In the genomic region with DNA sequence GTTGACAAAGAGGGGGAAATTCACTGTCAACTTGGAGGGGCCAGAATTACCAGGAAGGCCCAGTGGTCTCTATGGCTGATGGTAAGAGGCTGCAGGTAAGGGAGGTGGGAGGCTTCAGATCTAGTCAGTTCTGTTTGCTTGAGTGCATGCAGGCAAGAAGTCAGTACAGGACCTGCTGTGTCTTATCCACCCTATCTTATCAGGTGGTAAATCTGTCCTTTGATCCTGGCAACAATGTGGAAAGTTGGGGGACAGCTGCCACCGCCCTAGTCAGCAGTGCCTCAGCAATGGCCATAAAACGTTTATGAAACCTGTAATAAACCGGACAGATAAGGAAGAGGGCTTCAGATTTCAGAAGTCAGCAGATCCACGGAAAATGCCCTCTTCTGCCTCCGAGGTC, we compare ENCODE assay signal across 26 mouse cellular contexts.
DNase-seq lines count a peak whose midpoint lies in the region; ATAC-seq and TF ChIP-seq lines count a peak whose summit lies in the region.
"Had no signal": no experiment of that assay in that cellular context is flagged by ENCODE, and none has a peak within 500 bp of the region (broad histone marks: within the 10 kb centered on the region; RNA-seq: fewer than 3 reads in every experiment).

No protein-coding gene starts in this region.

- no peak overlapping the region for H3K27ac ChIP-seq in midbrain, embryonic 11.5 days (ENCODE audit: low read depth, low read length)
- no peak overlapping the region for H3K27ac ChIP-seq in midbrain, embryonic 14.5 days (replicated peaks; ENCODE audit: low read depth, low read length)
- peak overlapping the region; percentile 6; the same call in 1 of the 2 replicates for H3K27ac ChIP-seq in intestine, embryonic 15.5 days
- H3K27ac ChIP-seq in intestine, postnatal 0 days (ENCODE audit: low read depth, low read length), result peak overlapping the region; percentile 68
- H3K27ac ChIP-seq: embryonic facial prominence, embryonic 12.5 days; embryonic facial prominence, embryonic 15.5 days; forebrain, embryonic 12.5 days; forebrain, embryonic 15.5 days; heart, adult 2 months; heart, embryonic 10.5 days; heart, embryonic 13.5 days; hindbrain, embryonic 14.5 days had no signal

- H3K9ac ChIP-seq in midbrain, embryonic 11.5 days (ENCODE audit: low read length), result no peak overlapping the region
- no peak overlapping the region for H3K9ac ChIP-seq in midbrain, embryonic 14.5 days (replicated peaks; ENCODE audit: low read length)
- no peak overlapping the region for H3K9ac ChIP-seq in intestine, embryonic 15.5 days
- no peak overlapping the region for H3K9ac ChIP-seq in intestine, postnatal 0 days (ENCODE audit: low read depth, low read length)
- H3K9ac ChIP-seq: embryonic facial prominence, embryonic 12.5 days; embryonic facial prominence, embryonic 15.5 days; forebrain, embryonic 12.5 days; forebrain, embryonic 15.5 days; heart, embryonic 13.5 days; hindbrain, embryonic 14.5 days had no signal

- no peak for ATAC-seq in midbrain, embryonic 11.5 days (ENCODE audit: low FRiP score)
- no peak for ATAC-seq in midbrain, embryonic 14.5 days (ENCODE audit: low FRiP score, low TSS enrichment)
- ATAC-seq in intestine, embryonic 15.5 days, result peak; percentile 64
- peak; percentile 31 for ATAC-seq in intestine, postnatal 0 days
- ATAC-seq: CD4-positive, CD25-positive, alpha-beta regulatory T cell, adult 4 months; forebrain, embryonic 15.5 days had no signal

- no peak overlapping the region for H3K4me2 ChIP-seq in midbrain, embryonic 11.5 days
- no peak overlapping the region for H3K4me2 ChIP-seq in midbrain, embryonic 14.5 days (ENCODE audit: low read length)
- H3K4me2 ChIP-seq in intestine, embryonic 15.5 days (replicated peaks), result no peak overlapping the region
- H3K4me2 ChIP-seq in intestine, postnatal 0 days (replicated peaks; ENCODE audit: low read depth), result no peak overlapping the region; the same call in 1 of the 2 replicates
- H3K4me2 ChIP-seq: embryonic facial prominence, embryonic 12.5 days; embryonic facial prominence, embryonic 15.5 days; forebrain, embryonic 12.5 days; forebrain, embryonic 15.5 days; heart, embryonic 13.5 days; hindbrain, embryonic 14.5 days had no signal

- no peaks in the 10 kb centered on the region for H3K9me3 ChIP-seq in midbrain, embryonic 11.5 days (ENCODE audit: control insufficient read depth, low read length)
- H3K9me3 ChIP-seq in midbrain, embryonic 14.5 days (ENCODE audit: control insufficient read depth, low read length), result no peaks in the 10 kb centered on the region
- H3K9me3 ChIP-seq in intestine, embryonic 15.5 days, result no peaks in the 10 kb centered on the region
- no peaks in the 10 kb centered on the region for H3K9me3 ChIP-seq in intestine, postnatal 0 days (ENCODE audit: control insufficient read depth)
- H3K9me3 ChIP-seq: embryonic facial prominence, embryonic 12.5 days; embryonic facial prominence, embryonic 15.5 days; forebrain, embryonic 12.5 days; forebrain, embryonic 15.5 days; heart, embryonic 10.5 days; heart, embryonic 13.5 days had no signal

- WGBS in midbrain, embryonic 11.5 days, result 77% methylated on average over 5 of the region's 5 CpGs
- 82% methylated on average over 5 of the region's 5 CpGs for WGBS in midbrain, embryonic 14.5 days
- WGBS in intestine, embryonic 15.5 days, result 23% methylated on average over 5 of the region's 5 CpGs
- 16% methylated on average over 5 of the region's 5 CpGs for WGBS in intestine, postnatal 0 days

- H3K4me1 ChIP-seq in midbrain, embryonic 11.5 days (ENCODE audit: control insufficient read depth, insufficient read depth, low read length), result peaks cover 5% of the 10 kb centered on the region; the same call in 1 of the 2 replicates
- no peaks in the 10 kb centered on the region for H3K4me1 ChIP-seq in midbrain, embryonic 14.5 days (ENCODE audit: control insufficient read depth, insufficient read depth, low read length)
- H3K4me1 ChIP-seq in intestine, embryonic 15.5 days (replicated peaks), result peaks cover 52% of the 10 kb centered on the region
- peaks cover 32% of the 10 kb centered on the region for H3K4me1 ChIP-seq in intestine, postnatal 0 days (replicated peaks; ENCODE audit: control insufficient read depth, insufficient read depth, low read length)
- H3K4me1 ChIP-seq: embryonic facial prominence, embryonic 12.5 days; embryonic facial prominence, embryonic 15.5 days; forebrain, embryonic 15.5 days had no signal

- no peak overlapping the region for H3K4me3 ChIP-seq in midbrain, embryonic 11.5 days (ENCODE audit: low read depth, low read length)
- no peak overlapping the region for H3K4me3 ChIP-seq in midbrain, embryonic 14.5 days (replicated peaks; ENCODE audit: low read depth, low read length)
- H3K4me3 ChIP-seq in intestine, embryonic 15.5 days (replicated peaks), result no peak overlapping the region
- no peak overlapping the region for H3K4me3 ChIP-seq in intestine, postnatal 0 days (ENCODE audit: low read depth, low read length)
- H3K4me3 ChIP-seq: embryonic facial prominence, embryonic 12.5 days; embryonic facial prominence, embryonic 15.5 days; forebrain, embryonic 12.5 days; forebrain, embryonic 15.5 days; heart, adult 2 months; heart, embryonic 10.5 days; heart, embryonic 13.5 days had no signal

- peaks cover 12% of the 10 kb centered on the region for H3K27me3 ChIP-seq in midbrain, embryonic 11.5 days (ENCODE audit: control insufficient read depth, insufficient read depth, low read length)
- H3K27me3 ChIP-seq in midbrain, embryonic 14.5 days (ENCODE audit: control insufficient read depth, insufficient read depth, low read length), result peaks cover 10% of the 10 kb centered on the region; the same call in 1 of the 2 replicates
- H3K27me3 ChIP-seq in intestine, embryonic 15.5 days (replicated peaks), result no peaks in the 10 kb centered on the region
- no peaks in the 10 kb centered on the region for H3K27me3 ChIP-seq in intestine, postnatal 0 days (replicated peaks; ENCODE audit: control insufficient read depth, insufficient read depth, low read length)
- H3K27me3 ChIP-seq: embryonic facial prominence, embryonic 15.5 days had no signal

- DNase-seq in midbrain, embryonic 11.5 days (ENCODE audit: low spot score, missing footprints), result peak; percentile 69
- no peak for DNase-seq in midbrain, embryonic 14.5 days
- peak; percentile 40 for DNase-seq in yolk sac, embryonic 10.5 days (ENCODE audit: low spot score)
- DNase-seq in spleen, adult 12 weeks (ENCODE audit: low spot score), result no peak
- DNase-seq in urinary bladder, adult 18-20 months (ENCODE audit: low spot score in 2 of 2), result no peak
- DNase-seq: adrenal gland, adult 2 months; adrenal gland, postnatal 14 days; cerebellum, adult 11 months; cerebellum, adult 2 months; cerebellum, adult 9-11 months; cerebellum, postnatal 25 days; gastrocnemius, postnatal 10 days; gastrocnemius, postnatal 36 days; heart, adult 2 months; heart, postnatal 14 days; heart, postnatal 4 days had no signal

- no peaks in the 10 kb centered on the region for H3K36me3 ChIP-seq in midbrain, embryonic 11.5 days (ENCODE audit: control insufficient read depth, insufficient read depth, low read length)
- H3K36me3 ChIP-seq in midbrain, embryonic 14.5 days (ENCODE audit: control insufficient read depth, insufficient read depth, low read length), result no peaks in the 10 kb centered on the region
- H3K36me3 ChIP-seq in intestine, embryonic 15.5 days, result no peaks in the 10 kb centered on the region
- H3K36me3 ChIP-seq in intestine, postnatal 0 days (ENCODE audit: control insufficient read depth, insufficient read depth), result no peaks in the 10 kb centered on the region
- H3K36me3 ChIP-seq: embryonic facial prominence, embryonic 12.5 days; embryonic facial prominence, embryonic 15.5 days; forebrain, embryonic 12.5 days; forebrain, embryonic 15.5 days; heart, embryonic 10.5 days; heart, embryonic 13.5 days had no signal

- TF ChIP-seq CTCF in intestine, postnatal 0 days (IDR thresholded peaks at IDR 0.05; ENCODE audit: low read depth), result no peak

Comparison
In these comparisons a context has a peak if more than half of its experiments do, and no peak if none do; other contexts are left out.
1. DNase-seq: peak in midbrain, embryonic 11.5 days (single experiment) and yolk sac, embryonic 10.5 days (single experiment); none in midbrain, embryonic 14.5 days (single experiment), spleen, adult 12 weeks (single experiment) and urinary bladder, adult 18-20 months (0 of 2).
2. ATAC-seq: peak in intestine, embryonic 15.5 days (single experiment) and intestine, postnatal 0 days (single experiment); none in midbrain, embryonic 11.5 days (single experiment) and midbrain, embryonic 14.5 days (single experiment).
3. H3K27ac ChIP-seq: peak in intestine, embryonic 15.5 days (single experiment) and intestine, postnatal 0 days (single experiment); none in midbrain, embryonic 11.5 days (single experiment) and midbrain, embryonic 14.5 days (single experiment).